Mouse (Mus musculus) testis, postnatal 10 days (tissue): ENCODE results near the gene Hal.
A peak's percentile ranks its signal among the peaks of the same experiment; 100 is the strongest.
"Not testable (repeated sequence)": the region's sequence is repeated elsewhere in the genome, so short reads cannot be mapped to it uniquely, and the experiment has no call there.

Experiments
- DNase-seq: peaks from one replicate; pipeline ENCODE4 v3.0.0; 2021; ENCODE audit warnings: low spot score

The Hal gene

DNA sequence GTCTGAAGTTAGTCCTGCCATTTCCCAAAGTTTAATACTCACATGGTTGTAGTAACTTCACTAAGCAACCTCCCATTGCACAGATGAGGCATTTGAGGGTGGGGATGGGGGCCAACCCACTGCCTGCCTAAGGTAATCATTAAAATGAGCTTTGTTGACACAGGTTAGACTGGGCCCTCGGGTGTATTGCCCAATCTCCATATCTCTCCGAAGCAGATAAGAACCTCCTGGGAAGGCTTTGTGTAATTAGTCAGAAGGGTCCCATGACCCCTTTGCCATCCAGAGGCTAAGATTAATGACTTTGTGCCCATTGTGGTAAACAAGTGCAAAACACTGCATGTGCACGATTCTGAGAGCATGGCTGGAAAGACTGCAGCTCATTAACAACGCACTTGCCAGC is 29.2 kb downstream of the Hal start:
- DNase-seq: no peak

- no peak for DNase-seq
Observed at GRCm38 (mm10) chr10:93518186-93518585, 29.6 kb downstream of the Hal start.

GRCm38 (mm10) chr10:93518620-93519019 is 30.1 kb downstream of the Hal start:
- no peak for DNase-seq

- no peak for DNase-seq
Observed at GRCm38 (mm10) chr10:93519159-93519558, 30.6 kb downstream of the Hal start.

GRCm38 (mm10) chr10:93519756-93520155 is 31.2 kb downstream of the Hal start:
- no peak for DNase-seq

- no peak for DNase-seq
Observed at GRCm38 (mm10) chr10:93520994-93521393, 32.4 kb downstream of the Hal start.

GRCm38 (mm10) chr10:93525329-93525728 is 36.8 kb downstream of the Hal start:
- DNase-seq: no peak

- no peak for DNase-seq
Observed at GRCm38 (mm10) chr10:93538287-93538686, 49.7 kb downstream of the Hal start.

DNA sequence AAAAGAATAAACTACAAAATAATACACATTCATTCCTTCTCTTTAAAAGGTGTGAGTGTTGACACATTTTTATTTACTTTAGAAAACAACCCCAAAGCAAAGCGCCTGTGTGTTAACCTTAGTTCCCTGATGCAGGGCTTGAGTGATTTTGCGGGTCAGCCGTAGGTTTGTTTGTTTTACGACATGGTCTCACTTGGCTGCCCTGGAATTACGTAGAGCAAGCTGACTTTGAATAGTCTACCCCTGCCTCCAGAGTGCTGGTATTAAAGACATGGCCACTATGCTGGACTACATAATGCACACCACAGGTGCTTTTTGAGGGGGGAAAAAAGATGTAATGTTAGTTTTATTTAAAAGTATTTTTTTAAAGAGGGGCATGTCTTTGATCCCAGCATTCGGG is 50.2 kb downstream of the Hal start:
- no peak for DNase-seq

- peak; percentile 84 for DNase-seq
Observed at GRCm38 (mm10) chr10:93539775-93540430, 51.3 kb downstream of the Hal start, which contains the start of gene Amdhd1. TSS of gene Amdhd1 (minus strand) at chr10:93540033.

GRCm38 (mm10) chr10:93540431-93541210 is 52.1 kb downstream of the Hal start, which contains the start of gene Ccdc38:
TSS of gene Ccdc38 (plus strand) at chr10:93540632.
- DNase-seq: no peak

- no peak for DNase-seq
Observed at GRCm38 (mm10) chr10:93541585-93541984, 53.0 kb downstream of the Hal start.

DNA sequence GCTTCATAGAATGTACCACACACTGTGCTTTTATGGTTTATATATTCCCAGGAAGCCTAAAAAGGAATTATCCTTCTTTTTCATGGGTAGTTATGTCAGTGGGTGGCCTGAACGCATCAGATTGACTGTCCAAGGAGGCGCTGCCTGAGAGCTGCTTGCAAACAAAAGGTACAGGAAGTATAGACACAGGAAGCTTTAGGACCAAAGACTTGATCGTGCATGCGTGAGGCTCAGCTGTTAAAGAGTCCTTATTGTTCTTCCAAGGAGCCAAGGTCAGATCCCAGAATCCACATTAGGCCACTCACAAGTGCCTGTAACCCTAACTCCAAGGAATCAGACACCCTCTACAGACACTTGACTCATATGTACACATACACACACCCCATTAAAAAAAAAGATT is 53.8 kb downstream of the Hal start:
- no peak for DNase-seq

- no peak for DNase-seq
Observed at GRCm38 (mm10) chr10:93543176-93543575, 54.6 kb downstream of the Hal start.

GRCm38 (mm10) chr10:93544172-93544571 is 55.6 kb downstream of the Hal start:
- no peak for DNase-seq

GRCm38 (mm10) chr10:93547741-93548270 is 59.2 kb downstream of the Hal start:
- no peak for DNase-seq

GRCm38 (mm10) chr10:93548991-93549390 is 60.4 kb downstream of the Hal start:
- peak; percentile 82 for DNase-seq

DNA sequence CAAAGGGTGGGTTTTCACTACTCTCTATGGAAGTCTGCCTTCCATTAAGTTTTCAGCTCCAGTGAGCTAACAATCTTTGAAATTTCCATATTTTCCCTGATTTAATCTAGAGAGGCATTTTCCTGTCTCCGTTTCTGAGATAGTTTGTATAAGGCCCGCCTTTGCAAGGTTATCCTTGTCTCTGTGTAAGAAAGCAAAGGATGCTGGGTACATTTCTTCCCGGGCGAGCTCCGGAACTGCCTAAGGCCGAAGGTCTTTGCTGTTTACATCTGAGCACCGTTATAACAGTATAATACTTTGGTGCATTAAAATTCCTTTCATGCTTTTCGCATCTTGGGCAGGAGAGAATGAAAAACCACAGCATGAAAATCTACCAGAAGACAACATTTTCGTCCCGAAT is 61.3 kb downstream of the Hal start:
- DNase-seq: no peak

DNA sequence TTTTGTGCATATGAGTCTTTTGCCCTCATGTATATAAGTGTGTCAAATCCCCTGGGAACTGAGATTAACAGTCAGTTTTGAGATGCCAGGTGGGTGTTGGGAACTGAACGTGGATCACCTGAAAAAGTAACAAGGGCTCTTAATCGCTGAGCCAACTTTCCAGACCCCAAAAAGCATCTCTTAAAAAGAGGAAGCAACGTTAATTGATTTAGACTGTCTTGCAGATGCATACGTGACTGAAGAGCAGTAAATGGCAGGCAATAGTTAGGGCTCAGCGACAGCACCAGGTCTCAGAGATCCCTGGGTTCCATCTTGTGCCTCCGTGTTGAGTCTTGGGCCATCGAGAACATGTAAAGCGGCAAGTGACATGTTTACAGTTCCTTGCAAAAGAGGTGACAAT is 64.0 kb downstream of the Hal start:
- no peak for DNase-seq

- not testable (repeated sequence) for DNase-seq
Observed at GRCm38 (mm10) chr10:93557971-93558370, 69.4 kb downstream of the Hal start.

DNA sequence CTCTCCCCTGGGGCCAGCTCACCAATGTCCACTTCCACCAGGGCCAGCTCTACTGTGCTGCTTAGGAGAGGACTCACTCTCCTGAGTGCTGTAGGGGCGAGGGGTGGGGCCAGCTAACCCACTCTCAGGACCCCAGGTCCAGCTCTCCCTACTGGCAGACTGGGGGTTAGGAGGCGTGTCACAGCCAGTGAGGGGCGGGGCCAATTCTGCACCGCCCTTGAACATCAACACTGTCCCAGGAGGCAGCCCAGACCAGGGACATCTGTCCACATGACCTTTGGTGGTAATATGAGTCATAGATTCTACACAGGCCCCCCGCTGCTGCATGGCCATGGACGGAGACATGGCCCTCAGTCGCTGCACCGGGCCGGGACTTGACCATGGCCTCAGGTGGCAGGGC is 71.2 kb downstream of the Hal start:
- DNase-seq: no peak

DNA sequence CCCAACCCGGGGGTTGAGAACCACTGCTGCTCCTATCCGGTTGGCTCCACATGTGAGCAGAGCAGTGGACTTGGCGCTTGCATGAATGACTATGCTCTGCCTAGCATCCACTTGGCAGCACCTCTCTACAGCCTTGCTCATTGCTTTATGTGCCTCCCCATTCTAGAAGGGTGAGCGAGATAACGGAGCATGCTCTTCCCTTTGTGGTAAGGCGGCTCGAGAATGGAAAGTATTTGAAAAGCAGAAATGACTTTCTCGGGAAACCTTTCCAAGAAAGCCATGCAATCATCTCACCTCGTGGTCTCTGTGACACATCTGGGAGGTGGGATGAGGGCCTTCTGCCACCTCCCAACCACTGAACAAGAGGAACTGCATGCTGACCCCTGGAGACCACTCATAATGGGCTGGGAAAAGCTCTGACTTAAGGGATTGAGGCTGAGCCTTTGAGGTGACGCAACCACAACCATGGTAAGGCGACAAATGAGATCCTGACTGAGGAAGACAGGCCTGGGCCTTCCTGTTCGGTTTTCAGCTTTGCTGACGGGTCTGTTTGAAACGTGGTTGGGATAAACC is 76.0 kb downstream of the Hal start:
- DNase-seq: no peak

- DNase-seq: no peak
Observed at GRCm38 (mm10) chr10:93567066-93567465, 78.5 kb downstream of the Hal start.
